Mouse (Mus musculus) yolk sac, embryonic 10.5 days (tissue): ENCODE data around the gene Tmem186.

ENCODE experiments used
- DNase-seq: peaks from one replicate; pipeline ENCODE4 v3.0.0-alpha.2; 2017; ENCODE audit warnings: low spot score

Gene Tmem186

GRCm38 (mm10) chr16:8666452-8666851 lies 28.9 kb upstream of the Tmem186 start:
- no peak for DNase-seq

GRCm38 (mm10) chr16:8665367-8665766 lies 27.9 kb upstream of the Tmem186 start:
- no peak for DNase-seq

- DNase-seq, result no peak
Observed at GRCm38 (mm10) chr16:8663606-8664539, 26.4 kb upstream of the Tmem186 start.

DNA sequence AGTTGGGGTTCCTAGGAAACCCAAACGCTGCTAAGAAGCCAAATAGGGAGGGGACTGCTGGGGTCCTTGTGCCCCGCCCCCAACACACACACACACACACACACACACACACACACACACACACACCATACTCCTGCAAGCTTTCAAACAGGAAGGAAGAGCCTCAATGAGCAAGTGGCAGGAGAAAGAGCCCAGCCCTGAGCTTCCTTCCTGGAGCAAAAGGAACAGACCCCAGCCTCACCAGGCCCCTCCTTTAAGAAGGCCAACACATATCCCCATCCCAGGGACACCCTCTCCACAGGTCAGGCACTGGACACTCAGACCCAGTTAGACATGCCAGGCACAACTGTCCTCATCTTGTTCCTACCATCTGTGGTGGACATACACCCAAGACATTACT lies 25.5 kb upstream of the Tmem186 start:
- DNase-seq, result no peak

DNA sequence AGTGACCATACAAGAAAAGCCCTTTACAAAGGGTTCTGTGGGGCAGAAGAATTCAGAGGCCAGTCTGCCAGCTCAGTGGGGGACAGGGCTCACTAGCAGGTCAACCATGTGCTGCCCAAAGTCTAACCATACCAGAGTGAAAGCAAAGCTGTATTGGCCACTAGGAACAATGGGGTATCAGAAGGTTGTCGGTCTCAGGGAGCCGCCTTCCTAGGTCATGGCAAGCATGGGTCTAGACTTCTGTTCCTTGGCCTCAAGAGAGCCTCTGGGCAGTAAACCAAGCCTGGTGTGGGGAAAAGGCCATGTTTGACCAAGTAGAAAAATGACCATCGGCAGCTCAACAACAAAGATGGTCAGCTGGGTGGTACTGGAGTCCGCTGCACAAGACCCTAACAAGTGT lies 21.3 kb upstream of the Tmem186 start:
- DNase-seq, result no peak

GRCm38 (mm10) chr16:8658349-8658748 lies 20.8 kb upstream of the Tmem186 start:
- DNase-seq, result no peak

DNA sequence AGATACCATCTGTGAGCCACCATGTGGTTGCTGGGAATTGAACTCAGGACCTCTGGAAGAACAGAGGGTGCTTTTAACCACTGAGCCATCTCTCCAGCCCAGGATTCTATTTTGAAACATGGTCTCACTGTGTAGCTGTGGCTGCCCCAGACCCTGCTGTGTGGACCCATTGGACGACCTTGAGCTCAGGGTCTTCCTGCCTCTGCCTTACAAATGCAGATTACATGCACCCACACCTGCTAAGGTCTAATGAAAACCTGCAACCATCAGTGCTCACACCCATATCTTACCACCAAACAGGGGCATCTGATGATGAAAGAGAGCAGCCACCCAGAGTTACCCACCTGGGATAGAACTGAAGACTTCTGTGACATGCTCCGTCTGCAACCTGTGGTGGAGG lies 18.7 kb upstream of the Tmem186 start:
- DNase-seq, result no peak

GRCm38 (mm10) chr16:8655599-8655998 lies 18.1 kb upstream of the Tmem186 start:
- no peak for DNase-seq

DNA sequence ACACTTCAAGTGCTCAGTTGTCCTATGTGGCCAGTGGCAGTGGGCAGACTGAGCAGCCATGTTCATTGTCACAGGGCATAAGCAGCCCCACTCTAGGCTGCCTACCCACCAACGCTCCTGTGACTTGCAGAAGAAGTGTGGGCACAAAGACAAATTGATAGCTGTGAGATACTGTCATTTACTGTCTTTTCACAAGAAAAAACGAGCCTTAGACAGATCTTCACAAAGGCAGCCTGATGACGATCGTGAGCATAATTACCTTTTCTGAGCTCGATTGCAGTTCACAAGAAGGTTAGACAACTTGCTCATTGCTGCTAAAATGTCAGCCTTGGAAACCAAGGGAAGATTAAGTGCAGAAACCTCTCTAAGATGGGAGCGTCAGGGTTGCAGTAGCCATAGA lies 17.6 kb upstream of the Tmem186 start:
- DNase-seq, result no peak

- DNase-seq, result no peak
Observed at GRCm38 (mm10) chr16:8650007-8650406, 12.5 kb upstream of the Tmem186 start.

- no peak for DNase-seq
Observed at GRCm38 (mm10) chr16:8645546-8645945, 8.0 kb upstream of the Tmem186 start.

DNA sequence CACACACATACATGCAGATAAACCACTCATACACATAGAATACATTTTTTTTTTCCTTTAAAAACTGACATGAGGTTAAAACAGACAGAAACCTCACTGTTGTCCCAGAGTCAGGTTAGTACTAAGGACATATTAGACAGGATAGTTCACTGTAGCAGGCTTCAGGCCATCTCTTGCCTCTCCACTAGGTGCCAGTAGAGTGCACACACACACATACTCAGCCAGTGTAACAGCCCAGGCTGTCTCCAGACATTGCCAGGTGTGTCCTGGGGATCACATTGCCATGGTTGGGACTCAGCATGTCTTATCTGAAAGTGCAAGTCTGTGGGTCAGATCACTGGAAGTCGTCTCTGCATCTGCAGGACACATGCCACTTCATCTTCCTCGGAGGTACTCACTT lies 6.3 kb upstream of the Tmem186 start:
- DNase-seq, result no peak

DNA sequence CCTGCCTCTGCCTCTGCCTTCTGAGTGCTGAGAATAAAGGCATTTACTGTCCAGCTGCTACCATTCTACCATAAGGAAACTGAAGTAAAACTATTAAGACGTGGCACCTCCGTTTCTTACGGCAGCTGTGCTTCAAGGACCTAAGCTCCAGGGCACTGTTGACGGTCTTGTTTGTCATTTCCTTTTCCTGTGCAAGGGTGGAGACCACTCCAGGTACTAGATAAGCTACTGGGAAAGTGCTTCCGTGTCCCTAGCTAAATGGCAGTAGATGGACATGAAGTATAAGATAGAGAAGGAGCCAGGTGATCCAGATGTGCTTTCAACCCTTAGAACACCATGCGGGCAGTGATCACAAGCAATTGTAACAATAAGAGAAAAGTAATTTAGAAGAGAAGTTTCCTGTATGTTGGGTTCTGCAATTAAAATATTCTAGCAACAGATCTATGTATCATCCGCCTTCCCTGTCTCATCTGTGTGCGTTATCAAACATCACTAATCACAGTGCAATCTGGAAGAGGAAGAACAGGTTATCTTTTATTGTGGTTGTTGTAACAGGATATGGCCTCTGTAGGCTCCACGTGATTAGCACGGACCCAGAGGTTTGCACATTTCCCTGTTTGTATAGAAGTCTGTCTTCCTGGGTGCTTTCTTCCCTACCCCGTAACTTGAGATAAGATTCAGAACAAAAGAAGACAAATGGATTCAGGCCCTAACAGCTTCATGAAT lies 2.1 kb upstream of the Tmem186 start:
- DNase-seq, result peak; percentile 33

- no peak for DNase-seq
Observed at GRCm38 (mm10) chr16:8638131-8638530, 619 bp upstream of the Tmem186 start.

DNA sequence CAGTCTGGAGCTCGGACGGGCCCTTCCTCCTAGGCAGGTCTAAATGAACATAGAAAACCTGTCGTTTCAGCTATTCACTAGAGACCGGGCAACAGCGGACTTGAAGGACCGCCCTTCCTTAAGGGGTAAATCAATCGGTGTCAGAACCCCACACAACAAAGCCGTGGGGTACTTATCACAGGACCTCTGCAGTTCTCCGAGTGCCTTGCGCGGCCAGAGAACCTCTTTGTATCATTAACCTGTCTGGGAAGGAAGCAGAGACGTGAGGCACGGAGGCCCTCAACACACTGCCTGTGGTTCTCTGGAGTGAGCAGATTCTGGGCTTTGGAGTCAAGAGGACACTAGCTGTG lies 670 bp downstream of the Tmem186 start:
- no peak for DNase-seq

GRCm38 (mm10) chr16:8631428-8631827 lies 6.1 kb downstream of the Tmem186 start:
- DNase-seq, result no peak

DNA sequence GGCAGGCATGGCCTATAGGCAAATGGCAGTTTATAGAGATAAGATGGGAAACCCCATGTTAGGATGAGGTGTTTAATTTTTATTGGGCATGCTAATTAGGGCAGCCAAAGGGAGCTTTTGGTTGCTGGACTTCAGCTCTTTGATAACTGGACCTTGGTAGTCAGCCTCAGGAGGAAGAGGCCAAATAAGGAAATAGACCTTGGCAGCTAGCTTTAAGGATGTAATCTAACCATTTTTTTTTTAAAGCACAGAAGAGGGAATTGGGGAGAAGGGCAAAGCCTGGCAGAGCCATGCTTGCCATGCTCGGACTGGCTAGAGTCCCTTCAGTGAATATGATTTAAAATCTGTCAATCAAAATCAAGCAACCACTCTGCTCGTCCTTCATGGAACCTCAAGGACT lies 7.1 kb downstream of the Tmem186 start:
- DNase-seq, result no peak

DNA sequence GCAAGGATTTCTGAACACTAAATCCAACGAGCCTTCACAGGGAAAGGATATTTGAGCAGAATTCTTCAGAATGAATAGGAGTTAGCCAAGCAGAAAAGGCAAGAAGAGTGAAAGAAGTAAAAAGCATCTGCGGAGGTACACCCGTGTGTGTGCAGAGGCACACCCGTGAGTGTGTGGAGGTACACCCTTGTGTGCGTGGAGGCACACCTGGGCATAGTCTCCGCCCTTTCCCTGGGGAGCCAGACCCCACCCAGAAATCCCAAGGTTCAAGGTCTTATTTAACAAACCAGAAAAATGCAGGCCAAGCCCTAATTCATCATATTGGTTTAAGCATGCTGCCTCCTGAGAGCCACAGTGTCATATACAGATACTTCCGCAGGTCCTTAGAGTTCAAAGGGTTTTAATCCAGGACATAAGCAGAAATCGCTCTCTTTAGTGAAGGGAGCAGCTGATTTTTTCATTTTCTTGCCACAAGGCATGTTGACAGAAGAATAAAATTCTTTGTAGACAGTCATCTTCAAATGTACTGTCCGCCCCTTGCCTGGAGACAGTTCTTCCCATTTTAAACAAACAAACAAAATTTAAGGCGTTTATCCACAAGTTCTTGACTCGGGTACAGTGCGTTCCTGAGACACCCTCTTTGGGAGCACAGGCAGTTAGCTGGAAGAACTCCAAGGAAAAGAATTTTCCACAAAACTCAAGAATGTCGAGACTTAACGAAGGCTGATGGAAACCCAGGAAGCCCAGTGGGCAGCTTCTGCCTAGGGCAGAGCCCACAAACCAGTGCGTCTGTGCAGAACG lies 17.0 kb downstream of the Tmem186 start:
- DNase-seq, result no peak

DNA sequence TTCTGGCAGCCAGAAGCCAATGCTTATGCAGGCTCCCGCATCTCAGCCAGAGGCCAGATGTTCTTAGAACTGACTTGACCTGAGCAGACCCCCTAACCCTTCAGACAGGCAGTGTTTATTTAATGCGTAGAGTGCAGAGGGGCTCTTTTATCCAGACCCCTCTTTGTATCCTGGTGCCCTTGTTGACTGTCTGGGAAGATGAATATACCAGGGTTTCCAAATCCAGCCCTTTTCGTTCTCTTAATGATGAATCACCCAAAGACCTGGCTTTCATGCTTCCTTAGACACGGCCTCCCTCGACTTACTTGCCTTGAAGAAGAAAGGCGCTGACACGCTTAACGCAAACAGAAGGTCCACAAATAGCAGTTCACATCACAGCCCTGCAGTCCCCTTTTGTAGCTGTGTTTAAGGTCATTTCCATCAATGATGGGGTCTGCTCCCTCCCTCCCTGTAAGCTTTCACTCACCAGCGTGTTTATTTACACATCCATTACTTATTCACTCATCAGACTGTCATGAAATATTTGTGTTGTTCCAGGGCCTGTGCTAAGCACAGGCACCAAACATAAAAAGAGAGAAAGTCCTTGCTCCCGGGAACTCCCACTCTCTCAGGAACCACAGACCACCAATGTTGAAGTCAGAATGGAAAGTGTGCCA lies 17.7 kb downstream of the Tmem186 start:
- DNase-seq, result peak; percentile 49

DNA sequence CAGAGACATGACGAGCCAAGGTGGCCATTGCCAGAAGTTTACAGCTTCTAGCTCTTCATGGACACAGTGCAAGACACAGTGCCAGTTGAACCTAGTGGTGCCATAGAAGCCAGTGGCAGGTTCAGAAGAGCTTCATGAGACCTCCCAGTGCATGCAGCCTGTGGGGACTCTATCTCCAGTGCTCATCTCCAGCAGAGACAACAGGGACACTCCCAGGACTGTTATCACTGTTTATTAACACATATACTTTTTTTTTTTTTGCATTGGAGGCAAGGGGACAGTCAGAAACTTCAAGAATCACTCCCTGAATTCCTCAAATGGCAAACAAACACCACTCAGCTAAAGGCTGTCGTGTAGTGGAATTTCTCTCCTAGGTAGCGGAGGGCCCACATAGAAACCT lies 24.1 kb downstream of the Tmem186 start:
- no peak for DNase-seq

DNA sequence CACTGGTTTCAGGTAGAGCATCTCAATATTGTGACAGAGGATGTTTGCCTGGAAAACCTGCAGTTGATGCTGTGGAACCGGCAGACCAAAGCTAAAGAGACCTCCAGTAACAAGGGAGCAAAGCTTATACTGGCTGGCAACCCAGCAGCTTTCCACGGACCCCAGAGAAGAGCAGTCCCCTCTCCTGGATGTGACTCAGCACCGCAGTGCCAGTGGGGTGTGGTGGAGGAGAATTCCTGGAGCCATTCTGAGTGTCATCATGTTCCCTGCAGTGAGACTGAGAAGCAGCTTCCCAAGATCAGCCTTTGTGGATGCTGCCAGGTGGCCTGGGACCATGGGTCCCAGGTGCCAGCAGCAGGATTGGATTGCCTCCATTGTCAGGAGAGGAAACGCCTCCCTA lies 24.5 kb downstream of the Tmem186 start:
- DNase-seq, result no peak
